Mouse (Mus musculus) gastrocnemius, adult 2 months (tissue): ENCODE data around the gene Gsto1. TPM values are rescaled to one million over a fixed set of nuclear protein-coding genes. Genes with fewer than 3 reads are reported as not detected.
A peak's percentile ranks its signal among the peaks of the same experiment; 100 is the strongest.

ENCODE experiments used
- DNase-seq: peaks from one replicate; pipeline ENCODE4 v3.0.0; 2022
- H3K27ac ChIP-seq: fragments of 200-600 bp; 2 replicates; pipeline ENCODE4 v1.8.1; 2022; ENCODE audit warnings: mild to moderate bottlenecking
- H3K4me3 ChIP-seq: fragments of 200-600 bp; 2 replicates; pipeline ENCODE4 v1.8.1; 2022; ENCODE audit warnings: mild to moderate bottlenecking, moderate library complexity
- CTCF ChIP-seq: fragments of 200-600 bp; IDR thresholded peaks from 2 replicates; pipeline ENCODE4 v1.8.1; 2022; ENCODE audit warnings: antibody characterized with exemption, mild to moderate bottlenecking, moderate library complexity
- intact Hi-C: fragments of 180-260 bp; cut with DNase I; formaldehyde crosslinking; loops from one replicate; pipeline ENCODE4 v1.15.1; 2025
- total RNA-seq, 2 experiments: library from RNA; stranded (reverse); gene quantifications; 2 replicates each; pipeline ENCODE4 v1.2.3; 2021

The Gsto1 gene
- total RNA-seq, 2 experiments from 2014 or later: 43.7 to 70.1 TPM

GRCm38 (mm10) chr19:47885191-47885743 is 30.5 kb downstream of the Gsto1 start:
- Histone ChIP-seq H3K27ac (no peak overlapping the region), H3K4me3 (no peak overlapping the region)
- intact Hi-C loops: no loop called here
- DNase-seq: no peak
- no peak for TF ChIP-seq CTCF

DNA sequence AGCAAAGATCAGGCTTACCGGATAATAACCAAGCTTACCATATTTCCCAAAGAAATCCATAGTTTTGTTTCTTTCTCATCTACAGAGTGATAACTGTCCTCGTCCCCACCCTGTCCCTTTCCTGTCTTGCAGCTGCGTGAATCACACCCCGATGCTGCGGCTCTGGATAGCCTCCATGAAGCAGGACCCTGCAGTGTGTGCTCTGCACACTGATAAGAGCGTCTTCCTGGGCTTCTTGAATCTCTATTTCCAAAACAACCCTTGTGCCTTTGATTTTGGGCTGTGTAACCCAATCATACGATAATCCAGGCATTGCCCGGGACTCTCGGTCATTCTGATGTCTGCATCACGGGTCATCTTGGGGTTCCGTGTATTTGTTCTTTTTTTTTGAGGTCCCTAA is 31.1 kb downstream of the Gsto1 start:
- TF ChIP-seq CTCF: no peak
- Histone ChIP-seq H3K4me3 (no peak overlapping the region), H3K27ac (no peak overlapping the region)
- intact Hi-C loops: no loop called here
- no peak for DNase-seq

- TF ChIP-seq CTCF: no peak
- intact Hi-C loops: no loop called here
- peak; percentile 43 for DNase-seq
- Histone ChIP-seq H3K27ac (peak overlapping the region; percentile 13; the same call in 1 of the 2 replicates), H3K4me3 (no peak overlapping the region)
Observed at GRCm38 (mm10) chr19:47886617-47887016, 31.8 kb downstream of the Gsto1 start.

DNA sequence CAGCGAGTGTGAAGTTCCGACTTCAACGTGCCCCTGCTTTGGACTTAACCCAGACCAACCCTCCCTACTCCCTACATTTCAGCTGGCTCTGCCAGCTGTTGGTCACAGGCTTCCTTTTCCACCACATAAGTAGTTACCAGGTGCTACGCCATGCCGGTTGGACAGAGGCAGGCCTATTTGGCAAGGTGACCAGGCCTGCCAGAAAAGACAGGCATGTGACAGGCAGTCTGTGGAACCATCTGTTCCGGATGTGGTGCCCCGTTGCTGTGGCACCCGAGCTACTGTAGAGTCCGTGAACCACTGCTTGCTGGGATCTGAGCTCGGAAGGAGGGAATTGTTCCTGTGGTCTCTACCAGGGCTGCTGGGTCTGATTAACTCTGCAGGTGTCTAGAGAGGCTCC is 32.6 kb downstream of the Gsto1 start:
- TF ChIP-seq CTCF: no peak
- Histone ChIP-seq H3K27ac (peak overlapping the region; percentile 20), H3K4me3 (no peak overlapping the region)
- peak; percentile 35 for DNase-seq
- intact Hi-C loops: no loop called here

- intact Hi-C loops: no loop called here
- 0 out of 2 replicates have a peak overlapping the region, but pooled peaks have one; percentile 20 for H3K27ac ChIP-seq
- H3K4me3 ChIP-seq: no peak overlapping the region
Observed at GRCm38 (mm10) chr19:47888037-47888436, 33.3 kb downstream of the Gsto1 start.

GRCm38 (mm10) chr19:47890489-47891130 is 35.8 kb downstream of the Gsto1 start:
- H3K27ac ChIP-seq: peak overlapping the region; percentile 70
- intact Hi-C loops: no loop called here
- no peak for TF ChIP-seq CTCF
- peak overlapping the region; percentile 64 for H3K4me3 ChIP-seq
- no peak for DNase-seq

More at GRCm38 (mm10) chr19:47888037-47888436, 33.3 kb downstream of the Gsto1 start:
- no peak for TF ChIP-seq CTCF
- DNase-seq: no peak

DNA sequence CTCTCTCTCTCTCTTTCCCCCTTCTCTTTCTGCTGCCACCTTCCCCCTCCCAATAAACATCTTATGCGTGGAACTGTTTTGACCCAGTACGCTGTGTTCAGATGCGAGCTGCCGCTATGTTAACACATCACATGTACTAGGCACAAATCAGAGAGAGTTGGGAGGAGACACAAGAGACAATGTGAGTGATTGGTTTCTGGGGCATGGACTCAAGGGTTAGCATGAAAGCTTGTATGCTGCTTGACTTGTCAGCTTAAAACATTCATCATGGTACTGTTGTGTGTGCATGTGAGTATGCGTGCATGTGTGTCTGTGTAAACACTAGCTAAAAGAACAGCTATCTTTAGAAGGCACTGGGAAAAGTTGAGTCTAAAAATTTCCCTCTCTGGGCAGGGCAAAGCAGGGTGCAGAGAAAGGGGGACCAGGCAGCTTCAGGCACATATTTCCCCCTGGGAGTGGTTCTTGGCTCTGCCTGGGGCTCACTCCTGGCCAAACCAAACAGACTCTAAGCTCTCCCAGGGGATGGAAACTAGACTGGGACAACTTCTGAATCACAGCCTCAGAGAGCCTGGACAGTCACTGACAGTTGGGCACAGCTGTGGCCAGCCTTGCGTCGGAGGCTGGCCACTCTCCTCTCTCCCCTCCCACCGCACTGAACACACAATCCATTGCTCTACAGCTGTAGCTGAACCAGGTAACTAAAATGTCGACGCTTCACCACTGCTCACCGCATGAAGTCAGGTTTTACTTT is 37.0 kb downstream of the Gsto1 start:
- intact Hi-C loops: no loop called here
- no peak for DNase-seq
- H3K27ac ChIP-seq: peak overlapping the region; percentile 70
- TF ChIP-seq CTCF: no peak
- no peak overlapping the region for H3K4me3 ChIP-seq

GRCm38 (mm10) chr19:47893092-47893491 is 38.3 kb downstream of the Gsto1 start:
- TF ChIP-seq CTCF: no peak
- Histone ChIP-seq H3K4me3 (no peak overlapping the region), H3K27ac (no peak overlapping the region)
- no peak for DNase-seq
- intact Hi-C loops: no loop called here

DNA sequence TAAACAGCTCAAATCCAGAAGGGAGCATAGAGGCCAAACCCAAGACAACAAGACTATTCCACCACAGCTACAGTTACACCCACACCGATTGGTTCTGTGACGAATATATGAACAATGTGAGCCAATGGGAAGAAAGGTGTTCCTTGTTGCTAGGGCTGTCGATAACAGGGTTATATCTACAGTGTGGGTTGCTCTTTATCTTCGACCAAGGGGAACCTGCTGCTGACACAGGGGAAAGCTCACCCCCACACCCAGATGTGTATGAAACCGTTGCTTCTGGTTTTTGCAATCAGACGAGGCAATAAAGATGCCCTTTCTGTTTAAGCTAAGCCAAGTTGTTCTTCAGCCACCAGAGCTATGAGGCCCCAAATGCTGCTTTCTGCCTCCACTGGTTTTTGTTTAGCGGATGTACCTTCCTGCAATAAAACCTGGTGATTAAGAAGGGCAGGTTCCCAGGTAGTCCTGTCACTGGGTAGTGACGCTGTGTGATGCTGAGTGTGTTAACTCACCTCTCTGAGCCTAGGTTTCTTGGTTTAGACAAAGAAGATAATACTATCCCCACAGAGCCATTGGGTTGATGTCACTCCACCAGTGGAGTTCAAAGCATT is 43.8 kb downstream of the Gsto1 start:
- no peak for DNase-seq
- intact Hi-C loops: no loop called here
- TF ChIP-seq CTCF: no peak
- Histone ChIP-seq H3K27ac (no peak overlapping the region), H3K4me3 (no peak overlapping the region)

DNA sequence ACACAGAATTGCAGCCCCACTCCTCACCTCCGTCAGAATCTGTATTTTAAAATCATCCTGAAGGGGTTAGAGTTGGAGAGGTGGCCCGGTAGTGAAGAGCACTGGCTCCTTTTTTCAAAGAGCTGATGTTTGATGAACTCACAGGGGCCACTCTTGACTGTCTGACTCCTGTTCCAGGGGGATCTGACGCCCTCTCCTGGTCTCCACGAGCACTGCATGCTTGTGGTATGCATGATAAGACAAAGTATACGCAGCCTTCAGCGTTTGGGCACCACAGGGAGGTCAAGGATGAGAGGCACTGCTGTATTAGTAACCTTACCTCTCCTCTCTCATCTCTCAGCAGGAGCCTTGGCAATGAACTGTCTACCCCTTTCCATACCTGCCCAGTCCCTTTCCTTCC is 45.2 kb downstream of the Gsto1 start:
- TF ChIP-seq CTCF: peak; percentile 6; the same call in 1 of the 2 replicates

DNA sequence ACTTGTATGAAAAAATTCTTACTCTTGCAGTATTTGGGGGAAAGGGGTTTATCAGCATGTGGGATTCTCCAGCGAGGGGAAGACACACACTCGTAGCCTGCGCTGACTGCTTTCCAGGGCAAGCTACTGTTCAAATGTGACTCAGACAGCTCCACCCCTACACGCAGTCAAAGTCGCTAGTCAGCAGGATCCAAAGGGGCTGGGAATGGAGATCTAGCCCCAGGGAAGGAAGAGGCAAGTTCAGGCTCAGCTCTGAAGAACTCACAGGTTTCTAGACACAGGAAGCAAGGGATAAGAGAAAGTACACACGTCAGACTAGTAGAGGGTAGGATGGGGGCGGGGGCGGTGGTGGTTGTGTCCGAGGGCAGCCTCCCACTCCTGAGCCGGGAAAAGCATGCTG is 45.8 kb downstream of the Gsto1 start:
- intact Hi-C loops: no loop called here
- Histone ChIP-seq H3K27ac (no peak overlapping the region), H3K4me3 (no peak overlapping the region)
- TF ChIP-seq CTCF: no peak
- DNase-seq: no peak

More for the DNA sequence above, 45.2 kb downstream of the Gsto1 start:
- Histone ChIP-seq H3K4me3 (no peak overlapping the region), H3K27ac (no peak overlapping the region)
- no peak for DNase-seq
- intact Hi-C loops: no loop called here

GRCm38 (mm10) chr19:47902316-47903201 is 47.8 kb downstream of the Gsto1 start:
- DNase-seq: no peak
- Histone ChIP-seq H3K4me3 (no peak overlapping the region), H3K27ac (peak overlapping the region; percentile 51)
- TF ChIP-seq CTCF: no peak
- intact Hi-C loops: no loop called here
